Mouse (Mus musculus): ENCODE data around the gene Ano9.

The Ano9 gene

GRCm38 (mm10) chr7:141103161-141103560, 14.4 kb downstream of the Ano9 start:
- DNase-seq (ENCODE audit: low read depth, low spot score): no peak

DNA sequence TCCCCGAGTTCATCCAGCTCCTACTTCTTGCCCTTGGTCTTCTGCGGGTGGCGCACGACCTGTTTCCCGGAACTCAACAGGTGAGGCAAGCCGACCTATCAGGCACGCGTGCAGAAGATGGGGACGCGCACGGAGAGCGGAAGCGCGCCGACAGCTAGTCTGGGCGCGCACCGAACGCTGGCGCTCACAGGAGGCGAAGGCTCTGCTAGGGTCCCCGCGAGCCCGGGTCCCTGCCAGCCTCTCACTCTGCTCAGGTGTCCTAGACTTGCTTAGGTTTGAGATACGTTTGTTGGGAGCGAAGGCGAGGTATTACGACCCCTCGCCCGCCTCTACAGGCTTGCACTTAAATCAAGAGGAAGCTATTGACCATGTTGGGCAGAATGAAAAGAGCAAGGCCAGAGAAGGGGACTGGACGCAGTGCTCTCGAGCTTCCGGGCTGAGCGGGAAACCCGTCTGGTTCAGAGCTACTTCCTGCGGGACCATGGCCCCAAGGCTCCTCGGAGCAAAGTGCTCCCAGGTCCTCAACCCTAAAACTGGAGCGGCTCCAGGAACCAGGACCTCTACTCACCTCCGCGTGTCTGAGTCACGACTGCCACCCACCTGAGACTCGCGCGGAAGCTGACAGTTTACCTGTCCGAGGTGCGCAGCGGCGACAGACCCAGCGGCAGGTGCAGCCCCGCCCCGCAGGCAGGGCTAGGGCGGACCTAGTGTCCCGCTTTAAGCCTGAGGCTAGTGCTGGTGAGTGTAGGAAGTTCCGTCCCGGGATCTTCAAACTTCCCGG, 17.5 kb downstream of the Ano9 start, which contains the start of gene Sigirr:
Sigirr (minus strand) TSS at position 662 of the 781 bp plus-strand sequence.
- peak; percentile 79 for DNase-seq (ENCODE audit: low read depth, low spot score)

DNA sequence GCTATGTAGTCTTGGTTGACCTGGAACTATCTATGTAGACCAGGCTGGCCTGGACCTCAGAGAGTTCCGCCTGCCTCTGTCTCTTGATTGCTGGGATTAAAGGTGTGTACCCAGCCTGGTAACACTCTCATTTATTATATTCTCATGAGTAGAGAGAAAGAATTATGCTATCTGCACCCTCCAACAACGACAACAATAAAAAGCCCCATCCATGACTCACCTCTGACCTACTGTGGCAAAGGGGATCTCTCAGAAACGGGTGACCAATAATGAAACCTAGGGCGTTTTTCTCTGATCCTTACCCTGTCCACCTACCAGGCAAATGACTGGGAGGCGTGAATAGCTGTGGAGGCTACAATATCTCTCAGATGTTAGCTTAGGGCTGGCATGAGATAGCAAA, 20.4 kb downstream of the Ano9 start:
- no peak for DNase-seq (ENCODE audit: low read depth, low spot score)

GRCm38 (mm10) chr7:141096649-141097056, 21.0 kb downstream of the Ano9 start:
- DNase-seq (ENCODE audit: low read depth, low spot score): peak; percentile 89

GRCm38 (mm10) chr7:141096021-141096420, 21.6 kb downstream of the Ano9 start:
- peak; percentile 25 for DNase-seq (ENCODE audit: low read depth, low spot score)

DNA sequence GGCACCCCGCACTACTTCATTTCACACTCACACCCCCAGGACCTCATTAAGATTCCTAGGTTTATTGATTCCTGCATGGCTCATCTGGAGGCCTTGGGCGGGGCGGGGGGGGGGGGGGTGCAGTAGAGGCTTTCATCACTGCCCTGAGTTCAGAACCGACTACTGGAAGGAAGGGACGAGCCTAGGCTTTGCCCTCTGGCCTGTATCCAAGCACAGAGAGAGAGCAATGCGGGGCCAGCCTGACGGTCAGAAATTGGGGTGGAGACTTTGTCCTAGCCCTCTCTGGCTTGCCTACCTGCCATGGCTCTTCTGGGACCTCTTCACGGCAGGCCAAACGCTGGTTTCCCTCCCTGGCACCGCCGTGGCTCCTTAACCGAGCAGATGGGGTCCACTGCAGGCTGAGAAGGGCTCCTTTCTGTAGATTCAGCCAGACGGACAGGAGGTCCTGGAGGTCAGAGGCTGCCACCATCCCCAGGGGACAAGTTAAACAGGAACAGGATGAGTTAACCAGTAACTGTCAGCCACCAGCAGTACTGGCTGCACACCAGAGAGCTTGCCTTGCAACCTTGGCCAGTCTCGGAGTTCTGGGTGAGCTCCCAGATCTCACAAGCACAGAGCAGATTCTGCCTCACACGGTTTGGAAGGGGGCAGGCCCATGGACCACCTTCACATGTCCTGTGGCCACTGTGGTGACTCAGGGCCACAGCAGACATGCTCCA, 23.0 kb downstream of the Ano9 start:
- DNase-seq (ENCODE audit: low read depth, low spot score): no peak

- DNase-seq (ENCODE audit: low read depth, low spot score): no peak
These were observed 23.7 kb downstream of the Ano9 start for GRCm38 (mm10) chr7:141093950-141094349.

DNA sequence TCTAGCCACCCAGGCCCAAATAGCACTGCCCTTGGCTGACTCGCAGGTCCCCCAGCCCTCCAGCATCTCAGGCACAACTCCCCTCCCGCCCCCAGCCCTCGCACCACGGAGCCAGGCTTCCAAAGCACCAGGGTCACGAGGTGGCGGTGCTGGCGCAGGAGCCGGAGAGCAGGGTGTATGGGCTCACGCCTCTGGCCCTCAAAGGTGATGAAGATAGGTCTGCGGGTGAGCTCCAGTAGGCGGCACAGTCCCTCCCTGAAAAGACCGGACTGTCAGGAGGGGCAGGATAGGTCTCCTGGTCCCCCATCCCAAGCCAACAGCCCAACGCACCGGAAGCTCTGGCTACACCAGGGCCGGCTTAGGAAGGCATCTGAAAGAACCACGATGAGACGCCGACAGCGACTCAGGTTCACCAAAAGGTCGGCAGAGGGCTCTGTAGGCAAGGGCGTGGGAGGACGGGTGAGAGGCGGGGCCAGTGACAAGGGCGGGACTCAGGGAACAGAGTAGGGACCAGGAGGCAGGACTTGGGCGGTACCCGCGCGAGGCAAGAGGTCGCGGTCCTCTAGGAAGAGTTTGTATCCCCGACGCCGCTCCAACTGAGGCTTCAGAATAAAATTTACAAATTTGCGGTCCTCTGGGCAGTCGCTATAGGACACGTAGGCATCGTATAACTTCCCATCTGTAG, 25.4 kb downstream of the Ano9 start:
- DNase-seq (ENCODE audit: low read depth, low spot score): peak; percentile 97

DNA sequence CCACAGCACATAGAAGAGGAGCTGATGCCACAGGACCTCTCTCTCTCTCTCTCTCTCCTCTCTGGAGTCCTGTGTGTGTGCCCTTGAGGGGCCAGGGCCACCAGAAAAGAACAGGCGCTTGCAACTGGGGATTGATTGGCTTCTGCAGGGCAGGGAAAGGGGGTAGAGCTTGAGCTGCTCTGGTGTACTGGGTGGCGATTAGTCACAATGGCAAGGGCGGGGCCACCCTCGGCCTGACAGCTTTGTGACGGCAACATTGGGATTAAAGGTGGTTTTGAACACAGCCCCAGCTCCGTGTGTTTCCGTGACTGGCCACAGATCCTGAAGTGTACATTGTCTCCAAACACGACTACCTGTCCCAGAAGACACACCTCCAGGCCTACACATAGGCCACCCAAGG, 27.4 kb downstream of the Ano9 start:
- DNase-seq (ENCODE audit: low read depth, low spot score): no peak

DNA sequence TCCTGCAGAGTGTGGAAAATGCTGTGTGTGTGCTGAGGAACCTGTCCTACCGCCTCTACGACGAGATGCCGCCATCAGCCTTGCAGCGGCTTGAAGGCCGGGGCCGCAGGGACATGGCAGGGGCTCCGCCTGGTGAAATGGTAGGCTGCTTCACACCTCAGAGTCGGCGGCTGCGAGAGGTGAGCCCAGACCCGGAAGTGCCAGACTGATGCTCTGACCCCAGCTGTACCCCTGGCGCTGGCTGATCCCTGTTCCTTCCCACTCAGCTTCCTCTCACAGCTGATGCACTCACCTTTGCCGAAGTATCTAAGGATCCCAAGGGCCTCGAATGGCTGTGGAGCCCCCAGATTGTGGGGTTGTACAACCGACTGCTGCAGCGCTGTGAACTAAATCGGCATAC, 29.1 kb downstream of the Ano9 start:
- no peak for DNase-seq (ENCODE audit: low read depth, low spot score)

GRCm38 (mm10) chr7:141087894-141088293, 29.7 kb downstream of the Ano9 start:
- DNase-seq (ENCODE audit: low read depth, low spot score): peak; percentile 64

DNA sequence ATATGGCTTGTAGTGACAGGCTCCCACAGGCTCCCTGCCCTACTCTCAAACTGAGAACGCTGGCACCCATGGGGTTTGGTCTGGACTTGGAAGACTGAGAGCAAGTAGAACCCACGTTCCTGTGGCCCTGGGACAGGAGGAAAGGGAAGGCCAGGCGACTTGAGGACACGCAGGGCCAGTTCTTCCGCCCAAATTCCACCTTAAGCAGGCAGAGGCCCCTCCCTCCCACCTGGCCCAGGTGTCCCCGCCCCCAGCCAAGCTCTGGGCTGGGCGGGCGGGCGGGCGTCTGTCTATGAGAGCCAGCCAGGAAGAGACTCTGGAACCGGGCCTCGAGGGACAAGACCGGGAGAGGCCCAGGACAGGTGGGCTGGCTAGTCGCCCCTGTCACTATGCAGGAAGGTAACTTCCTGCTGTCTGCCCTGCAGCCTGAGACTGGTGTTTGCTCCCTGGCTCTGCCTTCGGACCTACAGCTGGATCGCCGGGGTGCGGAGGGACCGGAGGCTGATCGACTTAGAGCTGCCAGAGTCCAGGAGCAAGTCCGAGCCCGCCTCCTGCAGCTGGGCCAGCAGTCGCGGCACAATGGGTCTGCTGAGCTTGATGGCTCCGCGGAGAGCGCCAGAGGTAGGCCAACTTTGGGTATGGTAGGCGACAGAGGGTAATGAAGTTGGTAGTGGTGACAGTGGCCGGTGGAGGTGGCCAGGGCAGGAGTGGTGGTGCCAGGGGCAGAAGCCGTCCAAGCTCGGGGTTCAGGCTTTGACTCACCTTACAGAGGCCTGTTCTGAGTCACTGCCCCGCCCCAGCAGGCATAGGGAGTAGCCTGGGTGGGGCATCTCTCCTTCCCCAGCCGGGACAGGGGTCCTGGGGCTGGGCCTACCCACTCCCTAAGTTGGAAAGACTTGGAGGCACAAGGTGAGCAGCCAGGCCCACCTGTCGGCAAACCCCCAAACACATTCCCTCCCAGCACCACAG, 37.8 kb downstream of the Ano9 start:
- no peak for DNase-seq (ENCODE audit: low read depth, low spot score)

- DNase-seq (ENCODE audit: low read depth, low spot score): no peak
These were observed 38.7 kb downstream of the Ano9 start for GRCm38 (mm10) chr7:141078876-141079275.

DNA sequence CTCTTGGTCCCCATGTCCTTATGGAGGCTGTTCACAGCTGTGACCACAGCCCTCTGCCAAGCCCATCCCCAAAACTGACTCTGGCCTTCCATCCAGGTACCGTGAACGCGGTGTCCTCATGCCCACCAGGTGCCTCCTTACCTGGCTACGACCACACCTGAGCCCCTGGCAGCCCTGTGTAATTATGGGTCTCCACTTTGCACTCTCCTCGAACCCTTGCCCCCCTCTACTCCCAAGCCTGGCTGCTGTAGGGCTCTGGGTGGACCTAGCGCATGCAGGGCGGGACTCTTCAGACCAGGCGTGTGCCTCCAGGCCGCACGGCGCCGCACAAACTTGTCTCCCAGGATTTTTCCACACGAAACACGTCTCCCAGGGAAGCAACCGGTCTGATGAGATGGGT, 39.8 kb downstream of the Ano9 start, which contains the start of gene Pkp3:
Pkp3 (plus strand) TSS at position 378 of the 400 bp plus-strand sequence.
- no peak for DNase-seq (ENCODE audit: low read depth, low spot score)

GRCm38 (mm10) chr7:141073782-141074181, 43.8 kb downstream of the Ano9 start:
- DNase-seq (ENCODE audit: low read depth, low spot score): no peak

DNA sequence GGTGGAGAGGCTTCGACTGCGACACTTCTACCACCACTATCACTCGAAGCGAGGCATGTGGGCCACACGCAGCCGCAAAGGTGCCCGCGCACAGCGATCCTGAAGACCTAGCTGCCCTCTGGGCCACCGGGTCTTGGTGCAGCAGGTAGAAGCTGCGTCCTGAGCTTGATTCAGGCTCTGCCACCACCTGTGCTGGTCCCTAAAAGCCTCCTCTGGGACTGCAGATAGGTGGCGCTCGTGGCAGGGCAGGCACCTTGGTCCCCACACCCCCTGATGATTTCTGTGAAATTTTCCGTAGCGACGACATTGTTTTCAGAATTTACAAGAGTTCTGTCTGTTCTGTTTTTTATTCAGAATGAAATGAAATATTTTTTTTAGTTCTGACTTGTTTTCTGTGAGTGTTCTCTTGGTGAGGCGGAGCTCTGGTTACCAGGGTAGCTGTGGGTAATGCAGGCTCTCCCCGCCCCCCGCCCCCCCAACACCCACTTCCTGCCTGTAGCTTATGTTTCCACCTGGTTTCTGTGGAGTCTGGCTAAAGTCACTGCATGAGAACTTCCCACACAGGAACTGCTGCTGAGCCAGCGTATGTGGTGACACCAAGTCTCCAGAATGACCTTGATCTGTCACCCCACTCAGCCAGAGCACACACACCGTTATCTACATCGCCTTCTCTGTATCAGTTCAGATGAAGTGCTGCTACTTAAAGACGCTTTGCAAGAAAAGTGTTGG, 45.4 kb downstream of the Ano9 start:
- peak; percentile 70 for DNase-seq (ENCODE audit: low read depth, low spot score)

DNA sequence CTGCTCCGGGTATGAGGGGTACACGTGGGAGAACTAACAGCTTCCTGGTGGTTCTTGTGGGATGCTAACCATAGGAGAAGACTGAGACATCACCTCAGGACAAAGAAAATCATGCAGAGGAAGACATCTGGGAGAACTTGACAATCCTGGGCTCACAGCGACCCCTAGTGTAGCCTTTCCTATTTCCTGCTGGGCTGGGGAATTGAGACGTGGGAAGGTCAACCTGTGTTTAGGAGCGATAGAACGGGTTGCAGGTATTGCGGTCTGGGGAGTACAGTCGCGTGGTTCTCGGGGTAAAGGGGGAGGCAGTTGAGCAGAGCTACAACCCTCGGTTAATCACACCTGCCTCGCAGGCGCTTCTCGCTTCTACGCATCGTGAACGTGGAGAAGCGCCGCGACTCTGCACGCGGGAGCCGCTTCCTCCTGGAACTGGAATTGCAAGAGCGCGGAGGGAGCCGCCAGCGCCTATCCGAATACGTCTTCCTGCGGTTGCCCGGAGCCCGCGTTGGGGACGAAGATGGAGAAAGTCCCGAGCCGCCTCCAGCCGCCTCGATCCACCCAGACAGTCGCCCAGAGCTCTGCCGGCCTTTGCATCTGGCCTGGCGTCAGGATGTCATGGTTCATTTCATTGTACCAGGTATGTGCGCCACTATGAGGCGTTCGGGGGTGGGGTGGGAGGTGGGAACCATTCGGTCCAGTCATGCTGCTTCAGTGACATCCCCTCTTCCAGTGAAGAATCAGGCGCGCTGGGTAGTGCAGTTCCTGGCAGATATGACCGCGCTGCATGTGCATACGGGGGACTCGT, 47.3 kb downstream of the Ano9 start:
- peak; percentile 93 for DNase-seq (ENCODE audit: low read depth, low spot score)

DNA sequence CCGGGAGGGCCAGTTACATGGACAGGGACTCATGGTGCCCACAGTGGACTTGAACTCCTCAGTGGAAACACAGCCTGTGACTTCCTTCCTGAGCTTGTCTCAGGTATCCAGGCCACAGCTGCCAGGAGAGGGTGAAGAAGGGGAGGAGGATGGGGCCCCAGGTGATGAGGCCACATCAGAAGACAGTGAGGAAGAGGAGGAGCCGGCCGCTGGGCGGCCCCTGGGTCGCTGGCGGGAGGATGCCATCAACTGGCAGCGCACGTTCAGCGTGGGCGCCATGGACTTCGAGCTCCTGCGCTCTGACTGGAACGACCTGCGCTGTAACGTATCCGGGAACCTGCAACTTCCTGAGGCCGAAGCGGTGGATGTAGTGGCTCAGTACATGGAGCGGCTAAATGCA, 49.3 kb downstream of the Ano9 start:
- no peak for DNase-seq (ENCODE audit: low read depth, low spot score)

DNA sequence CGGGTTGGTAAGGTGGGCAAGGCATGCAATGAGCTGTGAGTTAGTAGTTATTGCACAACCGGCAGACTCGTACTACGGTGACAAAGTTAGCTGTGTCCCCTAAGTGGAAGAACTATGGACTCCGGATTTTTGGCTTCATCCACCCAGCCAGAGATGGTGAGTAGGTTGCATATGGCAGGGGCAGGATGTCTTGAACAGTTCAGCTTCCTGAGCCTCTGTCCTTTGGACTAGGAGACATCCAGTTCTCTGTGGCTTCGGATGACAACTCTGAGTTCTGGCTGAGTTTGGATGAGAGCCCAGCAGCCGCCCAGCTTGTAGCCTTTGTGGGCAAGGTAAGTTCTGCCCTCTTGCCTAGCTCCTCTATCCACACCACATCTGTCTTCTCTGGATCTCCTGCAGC, 53.0 kb downstream of the Ano9 start:
- DNase-seq (ENCODE audit: low read depth, low spot score): no peak

DNA sequence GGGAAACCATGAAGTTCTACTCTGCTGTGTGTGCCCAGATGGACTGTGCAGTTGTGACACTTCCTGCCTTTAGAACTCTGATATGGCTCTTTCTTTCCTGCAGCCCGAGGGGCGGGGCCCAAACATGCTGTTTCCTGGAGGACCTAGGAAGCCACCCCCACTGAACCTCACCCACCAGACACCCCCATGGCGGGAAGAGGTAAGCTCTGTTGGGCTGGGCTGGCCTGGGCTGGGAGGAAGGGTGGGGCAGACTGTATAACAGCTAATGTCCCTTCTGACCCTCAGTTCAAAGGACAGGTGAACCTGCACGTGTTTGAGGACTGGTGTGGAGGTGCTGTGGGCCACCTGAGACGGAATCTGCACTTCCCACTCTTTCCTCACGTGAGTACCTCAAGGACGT, 53.4 kb downstream of the Ano9 start:
- DNase-seq (ENCODE audit: low read depth, low spot score): peak; percentile 68
